Mouse (Mus musculus) small intestine, adult 2 months (tissue): ENCODE data around the gene Tac4. TPM values are rescaled to one million over a fixed set of nuclear protein-coding genes. Genes with fewer than 3 reads are reported as not detected.
A peak's percentile ranks its signal among the peaks of the same experiment; 100 is the strongest.

ENCODE experiments used
- H3K27ac ChIP-seq: fragments of 200-500 bp; 2 replicates; pipeline ENCODE4 v1.5.1; 2012; ENCODE audit warnings: low read depth, low read length, control low read depth, inconsistent platforms; ENCODE audit not compliant: insufficient read depth
- H3K27me3 ChIP-seq: fragments of 200-500 bp; 2 replicates; pipeline ENCODE4 v1.6.1; 2012; ENCODE audit warnings: mild to moderate bottlenecking, moderate library complexity, low read length, inconsistent platforms; ENCODE audit not compliant: control insufficient read depth, insufficient read depth
- H3K36me3 ChIP-seq: fragments of 200-500 bp; 2 replicates; pipeline ENCODE4 v1.6.1; 2012; ENCODE audit warnings: mild to moderate bottlenecking, low read length, control low read depth, inconsistent platforms; ENCODE audit not compliant: control insufficient read depth, insufficient read depth
- H3K4me1 ChIP-seq: fragments of 200-500 bp; 2 replicates; pipeline ENCODE4 v1.6.1; 2012; ENCODE audit warnings: low read length, inconsistent platforms, mixed read lengths; ENCODE audit not compliant: control insufficient read depth, insufficient read depth, insufficient read length
- H3K4me3 ChIP-seq: fragments of 200-500 bp; 2 replicates; pipeline ENCODE4 v1.5.1; 2012; ENCODE audit warnings: low read depth, mild to moderate bottlenecking, control low read depth, inconsistent platforms, low read length, moderate library complexity
- CTCF ChIP-seq: fragments of 200-500 bp; IDR thresholded peaks from 2 replicates; pipeline ENCODE4 v1.5.1; 2012; ENCODE audit warnings: low read depth, mild to moderate bottlenecking, control low read depth, inconsistent platforms, low read length, moderate library complexity, mixed read lengths; ENCODE audit not compliant: insufficient replicate concordance, insufficient read length; ENCODE audit errors: extremely low read depth
- POLR2A ChIP-seq: fragments of 200-500 bp; IDR thresholded peaks from 2 replicates; pipeline ENCODE4 v1.6.1; 2012; ENCODE audit warnings: low read depth, mild to moderate bottlenecking, control low read depth, inconsistent platforms, low read length, moderate library complexity
- WGBS: fragments of 180-500 bp; shearing (Covaris S2); methylation state at CpG from one replicate; pipeline ENCODE4 v1.1.7; 2018; 5-methylcytosine and 5-hydroxymethylcytosine counted together
- polyA plus RNA-seq: library from polyadenylated mRNA; depleted of rRNA; stranded (reverse); fragments of >200 nt; gene quantifications from 2 replicates; pipeline ENCODE4 v1.2.3, GENCODE M21; 2012; rRNA removed

The Tac4 gene
- polyA plus RNA-seq: 0.24 TPM in 1 of 2 replicates, not detected in the other

- H3K27ac ChIP-seq: no peak within 1 kb of the TSS
- H3K4me3 ChIP-seq: no peak within 1 kb of the TSS
Observed at GRCm38 (mm10) chr11:95261178-95261751, at the start of gene Tac4. Tac4 (plus strand) TSS chr11:95261529.

DNA sequence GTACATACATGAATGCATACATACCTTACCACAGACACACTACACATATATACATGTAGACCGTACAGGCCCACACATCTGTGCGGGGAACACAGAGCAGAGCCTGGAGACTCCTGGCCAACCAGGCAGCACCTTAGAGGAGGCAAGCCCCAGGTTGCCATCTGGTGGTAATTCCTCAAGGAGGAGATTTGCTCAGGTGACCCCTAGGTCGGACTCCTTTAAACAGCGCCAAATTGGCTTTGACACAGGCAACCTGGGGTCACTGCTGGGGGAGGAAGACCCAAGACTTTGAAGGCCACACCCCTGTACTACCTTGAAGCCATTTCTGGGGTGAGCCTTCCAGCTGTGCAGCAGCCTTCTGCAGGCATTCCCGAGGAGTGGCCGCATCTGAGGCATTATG is 47.7 kb upstream of the Tac4 start:
- Histone ChIP-seq H3K27me3 (no peaks in the 10 kb centered on the region), H3K36me3 (no peaks in the 10 kb centered on the region), H3K4me1 (peaks cover 6% of the 10 kb centered on the region), H3K4me3 (no peak overlapping the region), H3K27ac (no peak overlapping the region)
- 30% methylated on average over 6 of the region's 6 CpGs for WGBS
- TF ChIP-seq CTCF (no peak), POLR2A (no peak)

More at GRCm38 (mm10) chr11:95261178-95261751, at the start of gene Tac4:
- Histone ChIP-seq H3K4me1 (no peaks in the 10 kb centered on the region), H3K27me3 (no peaks in the 10 kb centered on the region), H3K36me3 (no peaks in the 10 kb centered on the region)
- 26% methylated on average over 5 of the region's 5 CpGs for WGBS
- TF ChIP-seq POLR2A: no peak

DNA sequence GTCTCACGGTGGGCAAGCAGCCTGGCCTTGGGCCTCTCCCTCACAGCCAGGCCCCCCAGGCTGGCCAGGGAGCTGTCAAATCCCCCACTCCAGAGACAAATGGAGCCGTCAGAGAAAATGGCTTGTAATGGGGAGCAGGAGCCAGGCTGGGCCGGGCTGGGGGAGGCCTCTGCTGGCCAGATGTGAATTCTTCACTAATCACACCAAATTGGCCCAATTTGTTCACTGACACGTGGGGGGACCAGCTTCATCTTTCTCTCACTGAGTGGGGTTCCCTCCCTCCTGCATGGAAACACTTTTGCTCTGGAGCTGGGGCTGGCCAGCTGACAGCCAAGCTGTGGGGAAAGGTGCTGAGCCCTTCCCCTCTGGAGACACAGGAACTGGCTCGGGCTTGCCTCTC is 47.0 kb upstream of the Tac4 start:
- Histone ChIP-seq H3K4me3 (no peak overlapping the region), H3K27ac (no peak overlapping the region), H3K4me1 (peaks cover 6% of the 10 kb centered on the region), H3K27me3 (no peaks in the 10 kb centered on the region), H3K36me3 (no peaks in the 10 kb centered on the region)
- TF ChIP-seq CTCF: no peak
- 35% methylated on average over 5 of the region's 5 CpGs for WGBS

- Histone ChIP-seq H3K36me3 (no peaks in the 10 kb centered on the region), H3K27me3 (no peaks in the 10 kb centered on the region), H3K4me3 (no peak overlapping the region), H3K27ac (no peak overlapping the region), H3K4me1 (no peaks in the 10 kb centered on the region; the same call in 1 of the 2 replicates)
- no peak for TF ChIP-seq POLR2A
- peak; percentile 42; the same call in 1 of the 2 replicates for TF ChIP-seq CTCF
- 50% methylated on average over 3 of the region's 3 CpGs for WGBS
Observed at GRCm38 (mm10) chr11:95216193-95216592, 45.1 kb upstream of the Tac4 start.

GRCm38 (mm10) chr11:95219111-95219510 is 42.2 kb upstream of the Tac4 start:
- TF ChIP-seq POLR2A: no peak
- 67% methylated on average over 8 of the region's 8 CpGs for WGBS
- Histone ChIP-seq H3K27me3 (peaks cover 16% of the 10 kb centered on the region), H3K27ac (no peak overlapping the region), H3K4me3 (no peak overlapping the region), H3K36me3 (no peaks in the 10 kb centered on the region), H3K4me1 (peaks cover 9% of the 10 kb centered on the region)

DNA sequence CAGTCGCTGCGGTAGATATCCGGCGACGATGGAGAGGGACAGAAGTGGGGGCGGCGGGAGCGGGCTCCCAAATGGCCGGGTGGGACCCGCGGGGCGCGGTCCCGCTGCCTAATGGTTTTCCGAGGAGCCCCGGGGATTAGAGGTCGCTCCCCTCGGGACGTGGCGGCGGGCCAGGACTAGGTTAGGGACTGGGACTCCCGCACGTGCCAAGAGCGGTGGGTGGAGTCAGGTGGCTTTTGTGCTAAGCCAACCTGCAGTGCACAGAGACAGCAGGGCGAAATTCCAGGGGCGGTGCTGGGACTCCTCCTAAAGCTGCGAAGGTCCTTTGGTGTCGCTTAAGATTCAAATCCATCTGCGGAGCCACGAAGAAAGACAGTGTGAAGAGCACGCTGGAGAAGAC is 37.9 kb upstream of the Tac4 start:
- H3K4me1 ChIP-seq: peaks cover 9% of the 10 kb centered on the region
- peaks cover 21% of the 10 kb centered on the region for H3K27me3 ChIP-seq
- TF ChIP-seq CTCF (no peak), POLR2A (no peak)
- 1% methylated on average over 31 of the region's 31 CpGs for WGBS
- H3K4me3 ChIP-seq: peak overlapping the region; percentile 12; the same call in 1 of the 2 replicates
- no peaks in the 10 kb centered on the region for H3K36me3 ChIP-seq
- H3K27ac ChIP-seq: no peak overlapping the region

GRCm38 (mm10) chr11:95224124-95224893 is 37.0 kb upstream of the Tac4 start:
- TF ChIP-seq POLR2A: no peak
- no peak for TF ChIP-seq CTCF
- H3K4me3 ChIP-seq: no peak overlapping the region
- H3K27ac ChIP-seq: no peak overlapping the region
- peaks cover 9% of the 10 kb centered on the region for H3K4me1 ChIP-seq
- H3K36me3 ChIP-seq: no peaks in the 10 kb centered on the region
- peaks cover 21% of the 10 kb centered on the region for H3K27me3 ChIP-seq
- WGBS: 14% methylated on average over 15 of the region's 15 CpGs
